Mouse (Mus musculus): ENCODE data around the gene Stat2.

Gene Stat2

DNA sequence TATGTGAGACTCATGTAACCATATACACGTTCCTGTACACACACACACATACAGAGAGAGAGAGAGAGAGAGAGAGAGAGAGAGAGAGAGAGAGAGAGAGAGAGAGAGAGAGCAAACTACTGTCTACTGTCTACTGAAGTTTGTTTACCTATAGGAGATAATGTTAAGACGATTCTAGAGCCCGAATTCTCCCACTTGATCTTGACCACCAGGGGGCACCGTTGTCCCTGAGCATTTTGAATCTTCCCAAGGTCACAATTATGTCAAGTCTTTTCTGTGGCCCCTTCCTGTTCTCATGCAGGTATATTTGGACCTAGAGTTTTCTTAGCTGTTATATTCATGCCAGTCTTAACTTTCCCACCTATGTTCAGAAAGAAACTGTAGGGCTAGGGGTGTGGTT is 65.2 kb downstream of the Stat2 start:
- Histone ChIP-seq H3K27me3 (ENCODE audit: control insufficient read depth, insufficient read depth, low read length, poor library complexity, severe bottlenecking) (no peaks in the 10 kb centered on the region), H3K36me3 (ENCODE audit: control insufficient read depth, insufficient read depth, low read length, poor library complexity, severe bottlenecking) (no peaks in the 10 kb centered on the region)
- DNase-seq (ENCODE audit: low read depth, low spot score), result peak; percentile 91

DNA sequence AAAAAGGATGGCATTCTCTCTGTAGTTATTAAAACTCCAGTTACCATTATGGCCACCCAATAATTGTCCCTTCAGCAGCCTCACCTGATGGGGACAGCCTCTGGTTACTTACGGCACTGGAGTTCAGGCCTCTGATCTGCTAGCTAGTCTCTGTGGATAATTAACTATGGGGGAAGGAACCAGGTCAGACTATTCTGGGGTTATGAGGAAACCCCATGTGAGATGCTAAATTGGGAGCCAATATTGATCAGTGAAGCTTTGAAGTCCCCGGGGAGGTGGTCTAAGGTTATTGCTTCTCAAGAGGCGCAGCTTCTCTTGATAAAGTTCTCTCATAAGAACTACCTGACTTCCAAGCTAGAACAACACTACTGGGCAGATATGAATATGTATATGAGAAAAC is 65.8 kb downstream of the Stat2 start:
- Histone ChIP-seq H3K27me3 (ENCODE audit: control insufficient read depth, insufficient read depth, low read length, poor library complexity, severe bottlenecking) (no peaks in the 10 kb centered on the region), H3K36me3 (ENCODE audit: control insufficient read depth, insufficient read depth, low read length, poor library complexity, severe bottlenecking) (no peaks in the 10 kb centered on the region)
- no peak for DNase-seq (ENCODE audit: low read depth, low spot score)

DNA sequence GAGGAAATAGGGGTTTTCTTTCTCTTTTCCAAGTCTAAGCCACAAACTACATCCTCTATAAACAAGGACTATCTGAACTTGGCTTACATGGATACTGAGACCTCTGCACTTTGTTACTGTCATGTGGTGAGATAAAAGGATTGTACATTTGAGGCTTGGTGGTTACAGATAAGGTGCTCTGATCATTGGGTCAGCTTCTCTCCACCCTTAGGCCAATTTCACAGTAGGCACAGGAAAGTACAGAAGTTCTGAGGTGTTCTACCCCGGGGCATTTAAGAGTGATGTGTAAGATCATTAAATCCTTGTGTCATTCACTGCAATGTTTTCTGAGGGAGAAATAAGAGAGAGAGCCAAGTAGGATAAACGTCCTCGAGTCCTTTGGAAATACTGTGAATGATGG is 66.2 kb downstream of the Stat2 start:
- DNase-seq (ENCODE audit: low read depth, low spot score), result no peak
- Histone ChIP-seq H3K27me3 (ENCODE audit: control insufficient read depth, insufficient read depth, low read length, poor library complexity, severe bottlenecking) (no peaks in the 10 kb centered on the region), H3K36me3 (ENCODE audit: control insufficient read depth, insufficient read depth, low read length, poor library complexity, severe bottlenecking) (no peaks in the 10 kb centered on the region)

DNA sequence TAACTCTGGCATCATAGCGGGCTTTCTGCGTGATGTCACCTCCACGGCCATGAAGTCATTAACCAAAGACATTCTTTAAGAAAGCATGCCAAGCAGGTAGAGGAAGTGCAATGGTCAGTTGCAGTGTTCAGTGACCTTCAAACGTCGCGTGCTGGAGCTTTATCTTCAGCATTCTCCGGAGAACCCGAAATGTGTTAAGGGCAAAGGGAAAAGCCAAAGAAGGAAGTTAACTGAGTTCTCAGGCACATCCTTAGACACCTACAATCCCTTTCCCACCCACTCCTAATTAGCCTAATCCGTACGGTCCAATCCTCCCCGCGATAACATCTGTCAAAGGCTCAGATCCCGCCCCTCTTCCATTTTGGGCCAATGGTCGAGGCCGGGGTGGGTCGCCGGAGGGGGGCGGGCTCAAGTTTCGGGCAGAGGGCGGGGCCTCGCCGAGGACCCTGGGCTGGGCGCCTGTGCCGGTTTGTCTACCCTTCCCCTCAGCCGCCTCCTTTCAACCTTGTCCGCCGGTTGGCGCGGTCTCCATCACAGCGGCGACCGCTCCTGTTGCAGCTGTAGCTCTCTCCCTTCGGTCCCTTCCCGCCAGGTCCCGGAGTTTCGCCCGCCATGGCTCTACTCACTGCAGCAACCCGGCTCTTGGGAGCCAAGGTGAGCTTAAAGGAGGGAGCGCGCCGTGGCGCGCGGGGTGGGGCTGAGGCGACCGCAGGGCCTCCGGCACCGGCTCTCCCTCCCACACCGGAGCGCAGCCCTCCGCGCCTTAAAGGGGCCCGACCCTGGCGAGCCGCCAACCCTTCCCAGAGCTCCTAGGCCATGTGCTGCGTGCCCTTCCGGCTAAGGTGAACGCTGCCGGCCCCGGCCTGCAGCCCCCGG is 67.2 kb downstream of the Stat2 start, which contains the start of gene Cs:
Gene Cs (plus strand): TSS at position 429 of the 876 bp plus-strand sequence.
- H3K27me3 ChIP-seq (ENCODE audit: control insufficient read depth, insufficient read depth, low read length, poor library complexity, severe bottlenecking), result no peaks in the 10 kb centered on the region
- peak; percentile 98 for DNase-seq (ENCODE audit: low read depth, low spot score)

DNA sequence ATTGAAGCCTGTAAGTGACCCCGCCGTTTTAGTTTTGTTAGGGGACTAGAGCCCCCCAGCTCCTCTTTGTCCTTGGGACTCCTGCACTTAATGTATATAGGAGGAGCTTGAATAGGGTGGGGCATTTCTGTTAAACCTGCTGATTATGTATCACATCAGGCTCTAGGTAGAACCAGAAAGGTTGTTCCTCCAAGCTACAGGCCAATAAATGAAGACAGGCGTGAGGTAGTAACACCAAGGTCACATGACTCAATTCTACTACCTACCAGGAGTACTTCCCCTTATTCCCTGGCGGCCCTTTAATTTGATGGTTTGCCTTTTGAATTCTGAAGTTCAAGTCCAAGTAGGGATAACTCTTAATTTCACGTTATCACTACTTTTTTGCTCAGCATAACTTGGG is 68.1 kb downstream of the Stat2 start:
- DNase-seq (ENCODE audit: low read depth, low spot score), result peak; percentile 73
- H3K36me3 ChIP-seq (ENCODE audit: control insufficient read depth, insufficient read depth, low read length, poor library complexity, severe bottlenecking), result no peaks in the 10 kb centered on the region

More for the DNA sequence above, 67.2 kb downstream of the Stat2 start, which contains the start of gene Cs:
- H3K36me3 ChIP-seq (ENCODE audit: control insufficient read depth, insufficient read depth, low read length, poor library complexity, severe bottlenecking), result no peaks in the 10 kb centered on the region

DNA sequence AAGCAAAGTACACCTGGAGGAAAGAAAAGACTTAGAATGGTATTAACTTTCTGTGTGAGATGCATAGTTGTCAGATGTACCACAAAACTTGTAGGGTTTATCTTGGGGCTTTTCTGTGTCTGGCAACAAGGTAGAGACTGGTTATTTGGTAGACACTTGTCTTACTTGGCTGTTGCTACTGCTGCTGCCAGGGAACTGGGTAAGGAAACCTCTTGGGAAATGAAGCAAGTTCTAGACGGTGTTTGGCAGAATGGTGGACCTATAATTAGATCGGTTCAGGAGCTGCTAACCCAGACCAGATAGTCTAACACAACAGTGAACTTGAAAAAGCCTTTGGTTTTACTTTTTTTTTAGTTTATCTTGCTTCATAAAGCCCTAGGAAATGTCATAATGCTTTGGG is 68.6 kb downstream of the Stat2 start:
- H3K27me3 ChIP-seq (ENCODE audit: control insufficient read depth, insufficient read depth, low read length, poor library complexity, severe bottlenecking), result no peaks in the 10 kb centered on the region
- DNase-seq (ENCODE audit: low read depth, low spot score), result no peak
- H3K36me3 ChIP-seq (ENCODE audit: control insufficient read depth, insufficient read depth, low read length, poor library complexity, severe bottlenecking), result no peaks in the 10 kb centered on the region

More for the DNA sequence above, 68.1 kb downstream of the Stat2 start:
- H3K27me3 ChIP-seq (ENCODE audit: control insufficient read depth, insufficient read depth, low read length, poor library complexity, severe bottlenecking), result no peaks in the 10 kb centered on the region

DNA sequence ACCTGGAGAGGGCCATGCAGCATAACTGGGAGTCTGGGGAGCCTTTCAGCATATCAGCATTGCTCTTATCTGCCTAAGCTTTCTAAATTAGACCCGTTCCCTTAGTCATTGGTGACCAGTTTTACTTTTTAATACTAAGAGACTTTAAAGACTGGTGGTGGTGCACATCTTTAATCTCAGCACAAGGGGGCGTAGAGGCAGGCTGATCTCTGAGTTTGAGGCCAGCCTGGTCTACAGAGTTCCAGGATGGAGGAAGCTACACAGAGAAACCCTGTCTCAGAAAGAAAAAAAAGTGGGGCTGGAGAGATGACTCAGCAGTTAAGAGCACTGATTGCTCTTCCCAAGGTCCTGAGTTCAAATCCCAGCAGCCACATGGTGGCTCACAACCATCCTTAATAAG is 69.9 kb downstream of the Stat2 start:
- Histone ChIP-seq H3K36me3 (ENCODE audit: control insufficient read depth, insufficient read depth, low read length, poor library complexity, severe bottlenecking) (no peaks in the 10 kb centered on the region), H3K27me3 (ENCODE audit: control insufficient read depth, insufficient read depth, low read length, poor library complexity, severe bottlenecking) (no peaks in the 10 kb centered on the region)
- peak; percentile 38 for DNase-seq (ENCODE audit: low read depth, low spot score)

All from splenic B cell, adult 2 months (primary cell).